Mouse (Mus musculus) embryo, embryonic 10 days (tissue): Measurements from ENCODE around the gene Irgm1.
"Not testable (repeated sequence)": the region's sequence is repeated elsewhere in the genome, so short reads cannot be mapped to it uniquely, and the experiment has no call there.

Source experiments
- DNase-seq: peaks from one replicate; pipeline ENCODE4 v3.0.0-alpha.2; 2015; ENCODE audit warnings: low spot score

The Irgm1 gene

DNA sequence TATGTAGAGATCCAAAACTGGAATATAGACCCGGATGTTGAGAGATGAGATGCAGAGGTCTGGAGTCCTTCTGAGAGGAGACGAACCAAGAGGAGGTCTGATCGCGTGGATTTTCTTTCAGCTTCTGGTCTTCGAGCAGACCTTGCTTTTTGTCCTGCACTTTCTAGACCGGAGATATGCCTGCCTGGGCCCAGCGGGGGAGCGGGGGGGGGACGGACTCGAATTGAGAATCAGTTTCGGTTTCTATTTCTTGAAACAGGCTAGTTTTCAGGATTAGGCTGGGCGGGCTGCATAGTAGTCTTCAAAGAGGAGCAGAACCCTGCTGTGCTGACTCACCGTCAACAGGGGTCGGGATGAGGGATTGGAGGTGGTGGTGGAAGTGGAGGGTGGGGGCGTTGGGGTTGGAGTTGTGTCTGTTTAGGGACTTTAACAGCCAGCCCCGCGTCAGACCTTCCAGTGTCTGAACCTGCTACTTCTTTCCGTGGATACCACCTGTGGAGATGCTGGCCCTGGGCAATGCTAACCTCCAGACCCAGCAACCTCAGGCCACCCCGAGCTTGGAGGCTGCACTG, at the start of gene Irgm1:
Irgm1 (minus strand) TSS at position 483 of the 572 bp plus-strand sequence.
- DNase-seq: peak; percentile 44

DNA sequence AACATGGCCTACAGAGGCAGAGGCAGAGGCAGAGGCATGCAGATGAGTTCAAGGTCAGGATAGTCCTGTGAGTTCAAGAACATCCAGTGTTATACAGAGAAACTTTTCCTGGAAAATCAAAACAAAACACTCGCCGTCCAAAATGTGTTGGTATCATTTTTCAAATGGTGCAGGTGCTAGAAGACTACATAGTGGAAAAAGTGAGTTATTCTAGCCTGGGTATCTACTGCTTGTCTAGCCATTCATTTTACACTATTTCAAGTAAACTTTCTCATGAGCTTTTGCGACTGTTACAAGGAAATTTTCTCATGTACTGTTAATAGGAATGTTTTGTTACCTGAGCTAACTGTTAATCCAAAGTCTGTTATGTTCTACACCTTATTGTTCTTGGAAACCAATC, 46.9 kb upstream of the Irgm1 start:
- no peak for DNase-seq

DNA sequence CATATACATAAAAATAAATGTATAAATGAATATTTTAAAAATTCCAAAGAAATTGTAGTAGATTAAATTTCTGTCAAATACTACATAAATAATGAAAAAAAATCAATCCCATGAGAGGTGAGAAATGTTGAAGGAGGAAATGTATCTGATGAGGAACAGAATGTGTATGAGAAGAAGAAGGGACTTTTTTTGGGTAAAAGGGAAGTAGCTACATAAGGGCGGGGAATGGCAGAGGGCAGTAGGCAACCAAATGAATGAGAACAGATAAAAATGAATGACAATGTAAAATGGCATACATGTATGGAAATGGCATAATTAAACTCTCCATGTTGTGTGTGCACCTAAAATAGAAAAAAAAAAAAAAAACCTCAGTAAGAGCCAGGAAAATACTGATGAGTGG, 42.1 kb upstream of the Irgm1 start:
- DNase-seq: no peak

DNA sequence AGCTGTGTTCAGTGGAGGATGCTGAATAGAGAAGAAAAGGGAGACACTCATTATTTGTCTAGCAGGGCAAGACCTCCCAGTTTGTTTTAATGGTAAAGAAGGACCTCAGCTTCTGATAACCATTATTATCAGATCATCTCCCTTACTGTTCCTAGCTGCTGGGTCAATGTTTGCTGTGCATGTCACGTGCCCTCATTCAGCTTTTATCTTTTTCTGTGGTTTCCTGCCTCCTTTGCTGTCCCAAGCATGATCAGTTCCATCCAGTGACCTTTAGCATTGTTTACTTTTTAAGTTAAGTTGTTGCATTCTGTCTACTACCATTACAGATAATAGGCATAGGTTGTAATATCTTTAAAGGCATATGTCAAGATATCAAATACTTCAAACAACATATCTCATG, 37.0 kb upstream of the Irgm1 start:
- DNase-seq: no peak

DNA sequence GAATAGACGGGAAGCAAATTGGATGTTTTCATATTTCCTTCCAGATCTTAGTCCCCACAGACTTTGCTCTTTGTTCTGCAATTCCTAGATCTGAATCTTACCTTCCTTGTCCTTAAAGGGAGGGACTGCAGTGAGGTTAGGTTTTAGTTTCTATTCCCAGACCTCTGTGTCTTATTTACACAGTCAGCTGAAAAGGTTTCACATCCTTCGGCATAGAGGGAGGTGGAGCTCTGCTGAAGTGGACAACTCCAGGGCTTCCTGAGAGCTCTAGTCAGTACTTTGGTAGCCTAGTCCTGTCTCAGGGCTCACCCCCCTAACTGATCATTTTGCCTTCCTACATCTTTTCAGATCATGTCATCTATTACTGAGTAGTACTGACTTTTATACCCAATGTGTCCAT, 30.5 kb upstream of the Irgm1 start, which contains the start of gene Gm5431:
Gm5431 (minus strand) TSS at position 194 of the 400 bp plus-strand sequence.
- DNase-seq: no peak

DNA sequence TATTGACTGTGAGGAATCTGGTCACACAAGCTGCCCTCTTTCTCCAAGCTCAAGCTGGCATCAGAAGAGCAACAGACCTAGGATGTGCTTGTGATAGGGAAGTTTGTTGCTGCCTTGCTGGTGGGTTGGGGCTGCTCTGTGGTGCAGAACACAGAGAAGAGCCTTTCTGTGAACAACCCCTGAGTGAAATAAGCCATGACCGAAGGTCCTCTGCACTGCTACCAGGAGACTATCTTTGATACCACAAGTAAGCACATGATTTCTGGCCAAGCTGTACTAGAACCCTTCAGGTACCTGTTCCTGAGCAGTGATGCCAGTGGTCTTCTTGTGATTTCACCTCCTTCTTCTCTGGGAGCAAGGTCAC, 30.1 kb upstream of the Irgm1 start:
- not testable (repeated sequence) for DNase-seq

DNA sequence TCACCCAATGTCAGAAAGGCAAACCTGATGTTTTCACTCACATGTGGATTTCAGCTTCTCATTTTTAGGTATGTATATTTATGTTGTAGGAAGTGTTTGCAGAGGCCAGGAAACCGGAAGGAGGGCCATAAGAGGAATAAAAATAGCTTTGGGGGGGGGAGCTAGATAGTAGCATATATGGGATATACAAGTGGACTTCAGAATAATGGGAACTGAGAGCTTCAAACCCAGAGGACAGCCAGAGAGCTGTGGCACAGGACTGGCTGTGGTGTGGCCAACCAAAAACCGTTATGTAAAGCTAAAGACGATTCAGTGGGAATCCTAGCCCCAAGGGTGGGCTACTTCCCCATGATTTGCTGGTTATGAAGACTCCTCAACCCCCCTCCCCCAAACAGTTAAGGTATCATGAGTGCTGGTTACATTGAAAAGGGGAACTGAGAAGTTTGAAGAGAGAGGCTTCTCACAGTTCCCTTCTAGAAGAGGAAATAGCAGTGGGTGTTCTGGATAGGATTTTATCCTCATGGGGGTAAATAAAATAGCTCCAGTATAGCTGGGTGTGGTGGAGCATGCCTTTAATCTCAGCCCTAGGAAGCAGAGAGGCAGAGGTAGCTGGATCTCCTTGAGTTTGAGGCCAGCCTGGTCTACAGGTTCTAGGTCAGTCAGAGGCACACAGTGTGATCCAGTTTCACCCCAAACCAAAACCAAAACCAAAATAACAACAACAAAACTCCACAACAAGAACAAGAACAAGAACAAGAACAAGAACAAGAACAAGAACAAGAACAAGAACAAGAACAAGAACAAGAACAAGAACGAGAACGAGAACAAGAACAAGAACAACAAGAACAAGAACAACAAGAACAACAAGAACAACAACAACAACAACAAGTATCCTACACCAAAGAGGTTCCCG, 29.4 kb upstream of the Irgm1 start:
- DNase-seq: not testable (repeated sequence)

DNA sequence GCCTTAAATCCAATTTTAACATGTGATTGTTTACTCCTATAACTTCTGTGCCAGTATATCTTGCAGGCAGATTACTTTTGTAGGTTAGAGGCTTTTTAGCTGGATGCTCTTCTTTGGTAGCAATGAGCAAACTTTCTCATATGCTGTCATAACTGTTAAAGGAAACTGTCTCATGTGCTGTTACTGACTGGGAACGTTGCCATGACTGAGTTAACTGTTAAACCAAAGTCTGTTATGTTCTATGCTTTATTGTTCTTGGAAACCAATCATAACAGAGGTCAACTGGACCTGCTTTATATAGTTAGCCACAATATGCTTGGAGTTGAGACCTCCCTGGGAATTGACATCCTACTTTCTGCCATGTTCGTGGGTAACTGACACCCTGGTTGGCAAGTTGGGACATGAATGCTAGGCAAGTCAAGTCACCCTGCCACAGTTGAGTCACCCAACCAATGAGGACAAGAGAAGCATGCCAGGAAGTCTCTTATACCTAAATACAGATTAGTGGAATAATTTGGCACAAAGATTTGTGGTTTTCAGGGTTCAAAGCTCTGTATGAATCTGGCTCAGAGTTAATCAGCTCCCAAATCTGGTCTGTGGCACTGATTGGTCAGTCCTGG, 27.4 kb upstream of the Irgm1 start:
- DNase-seq: no peak

DNA sequence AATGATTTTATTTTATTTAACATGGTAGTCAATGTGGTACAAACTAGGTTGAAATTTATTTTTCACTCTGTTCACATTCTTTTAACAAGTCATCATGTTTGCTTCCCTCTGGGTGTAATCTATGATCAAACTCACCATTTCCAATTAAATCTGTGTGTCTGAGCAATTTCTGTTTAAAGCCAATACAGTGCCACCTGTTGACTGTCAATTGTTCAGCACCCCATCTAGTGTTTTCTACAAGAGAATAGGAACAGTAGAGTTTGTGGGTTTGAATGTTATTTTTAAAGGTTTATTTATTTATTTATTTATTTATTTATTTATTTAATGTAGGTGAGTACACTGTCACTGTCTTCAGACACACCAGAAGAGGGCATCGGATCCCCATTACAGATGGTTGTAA, 5.2 kb upstream of the Irgm1 start:
- DNase-seq: no peak

DNA sequence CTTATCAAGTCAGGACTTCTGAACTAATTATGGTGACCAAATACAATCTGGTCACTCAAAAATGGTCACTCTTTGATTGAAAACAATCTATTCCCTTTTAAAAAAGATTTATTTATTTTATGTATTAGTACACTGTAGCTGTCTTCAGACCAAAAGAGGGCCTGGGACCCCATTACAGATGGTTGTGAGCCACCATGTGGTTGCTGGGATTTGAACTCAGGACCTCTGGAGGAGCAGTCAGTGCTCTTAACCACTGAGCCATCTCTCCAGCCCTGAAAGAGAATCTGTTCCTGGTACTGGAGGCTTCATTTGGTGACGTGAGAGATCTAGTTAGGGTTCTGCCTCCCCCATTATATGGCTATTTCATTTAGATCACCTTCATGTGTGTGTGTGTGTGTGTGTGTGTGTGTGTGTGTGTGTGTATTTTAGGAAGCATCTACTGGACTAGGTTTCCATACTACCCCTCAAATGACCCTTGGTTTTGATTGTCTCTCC, 3.9 kb upstream of the Irgm1 start:
- not testable (repeated sequence) for DNase-seq

DNA sequence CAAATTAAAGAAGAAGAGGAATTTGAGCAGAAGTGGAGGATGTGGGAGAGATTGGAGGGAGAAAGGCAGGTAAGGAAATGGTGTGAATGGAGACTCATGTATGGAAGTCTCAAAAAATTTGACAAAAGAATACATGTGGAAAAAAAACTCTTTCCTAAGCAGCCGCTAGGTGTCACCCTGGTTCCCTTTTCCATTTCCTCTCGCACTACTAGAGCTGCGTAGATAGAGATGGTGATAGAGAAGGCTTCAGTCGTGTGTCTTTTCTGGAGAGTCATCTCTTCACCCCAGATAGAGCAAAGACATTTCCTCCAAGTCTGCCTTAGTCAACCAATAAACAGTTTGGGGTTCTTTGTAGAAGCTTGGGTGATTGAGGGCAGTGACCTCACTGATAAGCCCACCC, 3.0 kb upstream of the Irgm1 start:
- DNase-seq: peak; percentile 68

DNA sequence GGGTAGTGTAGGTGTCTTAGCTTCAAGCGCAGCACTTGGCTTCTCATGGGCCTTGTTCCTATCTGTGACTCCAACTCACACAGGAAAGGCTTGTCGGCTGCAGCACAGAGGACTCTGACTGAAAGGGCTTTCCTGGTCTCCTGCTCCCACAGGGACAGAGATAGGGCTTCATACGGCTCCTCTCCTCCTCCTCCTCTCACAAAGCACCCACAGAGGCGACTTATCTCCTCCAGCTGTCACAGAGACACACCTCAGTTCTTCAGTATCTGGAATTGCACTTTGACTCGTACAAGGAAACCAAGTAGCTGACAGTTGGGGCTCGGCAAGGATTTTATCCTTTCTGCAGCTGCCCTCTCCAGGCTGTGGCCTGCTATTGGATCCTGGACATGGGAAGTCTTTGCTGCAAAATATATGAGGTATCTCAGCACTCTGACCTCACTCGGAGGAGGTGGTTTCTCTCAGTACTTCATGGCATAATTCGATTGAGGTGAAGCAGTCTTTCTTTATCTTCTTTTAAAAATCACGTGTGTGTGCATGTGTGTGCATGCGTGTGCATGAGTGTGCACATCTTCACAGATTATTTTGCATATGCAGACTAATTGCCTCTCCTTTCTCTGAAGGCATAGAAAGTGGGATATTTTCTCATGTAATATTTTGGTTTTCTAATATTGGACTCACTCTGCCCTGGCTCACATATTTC, 2.3 kb upstream of the Irgm1 start:
- no peak for DNase-seq

DNA sequence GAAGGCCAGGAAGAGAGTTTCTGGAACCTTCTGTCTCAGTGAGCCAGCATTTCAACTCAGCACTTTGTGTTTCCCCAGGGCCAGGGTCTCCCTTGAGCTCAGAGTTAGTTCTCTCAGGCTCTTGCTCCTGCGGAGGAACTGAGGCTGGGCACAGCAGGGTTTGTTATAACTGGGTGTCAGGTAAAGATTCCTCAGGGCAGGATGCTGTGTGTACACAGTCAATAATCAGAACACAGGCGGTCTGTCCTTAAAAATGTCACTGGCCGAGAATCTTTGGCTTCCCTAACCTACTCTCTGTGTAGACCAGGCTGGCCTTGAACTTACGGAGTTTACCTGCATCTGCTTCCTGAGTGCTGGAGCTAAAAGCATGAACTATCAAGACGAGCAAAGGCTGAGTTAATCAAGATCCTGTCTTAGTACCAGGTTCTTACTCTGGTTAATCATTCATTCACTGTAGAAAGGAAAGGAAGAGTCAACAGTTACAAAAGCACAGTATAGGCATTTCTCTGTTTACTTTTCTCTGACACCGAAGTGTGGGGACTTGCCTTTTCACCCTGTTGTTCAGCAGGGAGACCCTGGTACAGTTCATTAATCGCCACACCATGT, 1.3 kb upstream of the Irgm1 start:
- no peak for DNase-seq

DNA sequence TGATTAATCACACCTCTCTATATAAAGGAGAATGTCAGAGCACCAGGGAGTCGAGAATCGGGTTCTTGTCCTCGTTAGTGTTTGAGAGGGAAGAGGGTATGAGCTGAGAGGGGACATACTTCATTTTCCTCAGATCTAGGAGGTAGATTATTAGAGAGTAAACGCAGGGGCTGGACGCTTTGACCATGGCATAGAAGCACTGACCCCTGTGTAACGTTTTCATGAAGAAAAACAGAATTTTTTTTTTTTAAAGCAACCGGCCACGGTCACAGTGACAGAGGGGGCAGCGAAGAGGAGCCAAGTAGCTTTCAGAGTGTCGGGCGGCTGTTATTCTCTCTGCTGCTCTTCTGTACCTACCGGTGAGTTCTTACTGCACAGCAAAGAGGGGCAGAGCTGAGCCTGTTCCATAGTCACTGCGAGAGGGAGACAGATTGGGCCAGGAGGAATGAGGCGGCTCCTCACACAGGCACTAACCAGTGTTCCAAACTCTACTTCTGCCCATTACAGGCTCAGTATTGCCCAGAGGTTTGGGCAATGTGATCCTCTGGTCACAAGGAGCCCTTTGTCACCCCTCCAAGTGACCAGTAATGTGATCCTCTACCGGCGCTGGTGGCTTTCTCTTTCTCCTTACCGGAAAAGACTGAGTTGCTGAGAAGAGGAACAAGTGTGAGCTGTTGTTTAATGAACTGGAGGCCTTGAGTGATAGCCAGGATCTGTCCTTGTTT, 496 bp upstream of the Irgm1 start:
- peak; percentile 46 for DNase-seq

DNA sequence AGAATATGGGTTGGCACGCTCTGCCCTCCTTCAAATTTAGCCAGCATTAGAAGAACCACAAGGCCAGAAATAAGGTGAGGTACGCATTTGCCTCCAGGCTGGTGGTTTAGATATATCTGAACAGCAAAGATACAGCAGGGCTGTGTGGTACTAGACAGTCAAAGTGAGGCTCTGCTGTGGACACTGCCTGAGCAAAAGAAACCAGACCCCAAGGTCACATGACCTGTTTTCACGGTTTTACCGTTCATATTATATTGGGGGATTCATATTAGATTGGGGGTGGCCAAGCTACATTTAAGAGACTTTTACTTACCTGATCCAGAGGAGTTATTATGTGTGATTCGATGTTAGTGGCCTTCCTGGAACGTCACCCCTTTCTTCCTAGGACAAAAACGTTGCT, 702 bp downstream of the Irgm1 start:
- DNase-seq: no peak

DNA sequence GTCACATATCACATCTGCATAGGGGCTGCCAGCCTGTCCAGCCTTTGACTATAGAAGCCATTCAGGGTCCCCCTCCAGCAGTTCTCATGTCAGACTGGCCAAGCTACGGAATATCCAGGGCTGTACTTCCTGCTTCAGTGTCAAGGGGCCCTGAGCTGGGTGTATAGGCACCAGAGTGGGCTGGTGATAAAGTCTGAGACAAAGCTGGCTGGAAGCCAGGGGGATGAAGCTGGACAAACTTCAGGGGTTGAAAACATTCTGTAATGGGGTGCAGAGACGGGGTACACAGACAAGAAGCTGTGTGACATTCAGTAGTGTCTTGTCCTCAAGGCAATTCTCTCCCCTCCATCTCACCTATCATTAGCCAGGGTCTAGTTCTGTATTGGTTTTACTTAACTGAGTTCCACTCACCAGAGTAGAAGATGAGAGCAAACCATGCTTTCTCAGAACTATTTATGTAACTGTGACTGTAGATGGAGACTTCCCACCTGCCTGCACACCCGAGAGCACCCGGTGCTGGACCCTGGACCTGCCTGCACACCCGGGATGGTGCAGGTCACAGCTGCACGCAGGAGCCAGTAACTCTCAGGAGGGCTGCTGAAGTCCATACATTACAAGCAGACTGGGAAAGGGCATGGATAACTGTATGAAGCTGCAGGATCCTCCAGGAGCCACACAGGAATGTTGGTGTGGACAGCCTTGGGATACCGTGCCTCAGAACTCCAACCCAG, 1.9 kb downstream of the Irgm1 start:
- no peak for DNase-seq

DNA sequence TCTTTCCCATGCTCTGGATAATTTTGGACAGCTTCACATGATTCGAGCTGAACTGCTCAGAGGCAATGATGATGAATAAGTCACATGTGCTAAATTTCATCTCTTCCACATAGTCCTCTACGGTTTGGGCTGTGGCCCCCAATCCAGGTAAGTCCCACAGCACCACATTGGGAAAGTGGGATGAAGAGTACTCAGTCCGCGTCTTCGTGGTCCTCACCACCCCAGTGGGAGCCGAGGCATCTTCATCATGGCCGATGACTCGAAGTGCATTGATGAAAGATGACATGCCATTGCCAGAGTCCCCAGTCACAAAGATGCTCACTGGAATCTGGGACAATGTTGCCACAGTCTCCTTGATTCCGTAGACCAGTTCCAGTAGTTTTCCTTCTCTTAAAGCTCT, 5.0 kb downstream of the Irgm1 start:
- no peak for DNase-seq

DNA sequence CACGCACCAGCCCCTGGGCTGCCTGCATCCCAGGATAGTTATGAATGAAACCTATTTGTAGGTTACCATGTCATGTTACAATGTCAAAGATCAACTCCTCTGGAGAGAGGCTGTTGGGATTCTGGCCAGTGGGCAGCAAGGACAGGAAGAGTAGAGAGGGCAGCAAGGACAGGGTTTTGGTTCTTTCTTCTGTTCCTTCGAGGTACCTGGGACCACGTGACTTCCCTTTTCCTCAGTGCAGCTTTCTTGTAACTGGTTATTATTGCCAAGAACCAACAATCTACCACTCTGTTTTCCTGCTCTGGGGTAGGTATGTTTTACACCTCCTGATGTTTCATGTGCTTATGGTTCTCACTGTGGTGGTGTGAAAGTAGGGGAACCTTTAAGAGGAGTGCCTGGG, 7.7 kb downstream of the Irgm1 start:
- no peak for DNase-seq

DNA sequence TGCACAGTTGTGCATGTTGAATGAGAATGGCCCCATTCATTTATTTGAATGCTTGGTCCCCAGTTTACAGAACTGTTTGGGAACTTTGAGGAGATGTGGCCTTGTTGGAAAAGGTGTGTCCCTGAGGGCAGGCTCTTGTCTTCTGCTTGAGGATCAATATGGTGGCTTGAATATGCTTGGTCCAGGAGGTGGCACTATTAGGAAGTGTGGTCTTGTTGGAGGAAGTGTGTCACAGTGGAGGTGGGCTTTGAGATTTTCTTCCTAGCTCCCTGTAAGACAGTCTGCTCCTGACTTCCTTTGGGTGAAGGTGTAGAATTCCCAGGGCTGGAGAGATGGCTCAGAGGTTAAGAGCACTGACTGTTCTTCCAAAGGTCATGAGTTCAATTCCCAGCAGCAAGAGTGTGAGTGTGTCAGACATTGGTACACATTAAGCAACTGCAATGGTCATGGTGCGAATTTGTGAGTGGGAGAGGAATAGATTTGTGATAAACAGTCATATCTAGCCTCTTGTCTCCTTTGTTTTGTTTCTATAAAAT, 8.6 kb downstream of the Irgm1 start:
- DNase-seq: no peak

DNA sequence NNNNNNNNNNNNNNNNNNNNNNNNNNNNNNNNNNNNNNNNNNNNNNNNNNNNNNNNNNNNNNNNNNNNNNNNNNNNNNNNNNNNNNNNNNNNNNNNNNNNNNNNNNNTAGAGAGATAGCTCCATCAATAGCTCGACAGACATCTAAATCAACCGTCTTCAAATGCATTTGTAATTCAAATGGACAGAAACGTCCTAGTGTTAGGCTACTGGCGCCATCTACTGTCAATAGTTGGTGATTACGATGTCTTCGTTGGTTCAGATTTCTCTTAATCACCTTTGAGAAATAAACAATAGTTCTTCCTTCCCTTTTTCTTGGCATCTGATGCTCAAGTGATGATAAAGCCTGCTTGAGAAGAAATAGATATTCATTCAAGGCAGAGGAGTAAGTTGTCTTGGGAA, 12.5 kb downstream of the Irgm1 start:
- peak; percentile 93 for DNase-seq
